Mouse (Mus musculus) neural tube, embryonic 14.5 days (tissue): ENCODE results near the gene Gfm2. TPM values are rescaled to one million over a fixed set of nuclear protein-coding genes. Genes with fewer than 3 reads are reported as not detected.

ENCODE experiments used
- ATAC-seq: fragments of 200-750 bp; cut with Nextera tagmentation; 2 replicates; pipeline ENCODE4 v1.8.0; 2017; ENCODE audit warnings: low read depth, mild to moderate bottlenecking, moderate TSS enrichment, moderate library complexity
- H3K27ac ChIP-seq: fragments of 300-500 bp; sonication (generic); 2 replicates; pipeline ENCODE4 v1.5.1; 2014; ENCODE audit warnings: low read depth, mild to moderate bottlenecking, control low read depth, low read length, moderate library complexity, mixed read lengths
- H3K27me3 ChIP-seq: fragments of 300-500 bp; sonication (generic); 2 replicates; pipeline ENCODE4 v1.6.1; 2014; ENCODE audit warnings: low read length; ENCODE audit not compliant: control insufficient read depth, insufficient read depth
- H3K36me3 ChIP-seq: fragments of 300-500 bp; sonication (generic); 2 replicates; pipeline ENCODE4 v1.6.1; 2014; ENCODE audit warnings: low read length, mixed read lengths; ENCODE audit not compliant: control insufficient read depth, insufficient read depth
- H3K4me1 ChIP-seq: fragments of 300-500 bp; sonication (generic); 2 replicates; pipeline ENCODE4 v1.6.1; 2014; ENCODE audit warnings: low read length; ENCODE audit not compliant: control insufficient read depth, insufficient read depth
- H3K4me2 ChIP-seq: fragments of 300-500 bp; sonication (generic); 2 replicates; pipeline ENCODE4 v1.6.1; 2014; ENCODE audit warnings: mild to moderate bottlenecking, low read depth, low read length, control low read depth
- H3K4me3 ChIP-seq: fragments of 300-500 bp; sonication (generic); 2 replicates; pipeline ENCODE4 v1.5.1; 2014; ENCODE audit warnings: low read depth, low read length, control low read depth, mixed read lengths
- H3K9ac ChIP-seq: fragments of 300-500 bp; sonication (generic); replicated peaks from 2 replicates; pipeline ENCODE4 v1.6.1; 2014; ENCODE audit warnings: low read depth, mild to moderate bottlenecking, control low read depth, low read length, mixed read lengths
- H3K9me3 ChIP-seq: fragments of 300-500 bp; sonication (generic); 2 replicates; pipeline ENCODE4 v1.6.1; 2016; ENCODE audit warnings: low read length; ENCODE audit not compliant: control insufficient read depth
- WGBS: fragments of 180-500 bp; shearing (Covaris S2); extraction: QIAGEN DNeasy Blood & Tissue Kit; methylation state at CpG from one replicate; pipeline ENCODE4 v1.1.7; 2014; 5-methylcytosine and 5-hydroxymethylcytosine counted together
- polyA plus RNA-seq: library from polyadenylated mRNA; unstranded; fragments of >200 nt; fragmentation: Nextera tagmentation; extraction: Ambion mirVana; gene quantifications from 2 replicates; pipeline ENCODE4 v1.2.1, GENCODE M21; 2014

Gfm2 gene
- polyA plus RNA-seq, 1 experiment from 2014 or later: 40.5 TPM

DNA sequence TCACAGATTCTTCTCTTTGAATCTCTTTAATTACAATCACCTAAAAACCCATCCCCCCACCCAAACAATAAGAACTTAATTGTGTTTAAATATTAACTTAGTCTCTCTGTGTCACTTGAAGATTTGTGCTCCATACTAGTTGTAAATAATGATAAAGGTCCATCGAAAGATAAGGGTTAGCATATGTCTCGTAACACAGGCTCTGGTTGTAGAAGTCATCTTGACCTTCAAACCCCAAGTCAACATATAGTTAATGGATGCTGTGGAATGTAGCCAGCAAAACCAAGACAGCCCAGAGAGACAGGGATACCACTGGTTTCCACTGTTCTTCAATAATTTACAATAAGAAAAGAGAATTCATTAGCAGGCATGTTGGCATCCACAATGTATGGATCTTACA, 46.4 kb downstream of the Gfm2 start:
- no peaks in the 10 kb centered on the region for H3K36me3 ChIP-seq
- H3K4me2 ChIP-seq: no peak overlapping the region
- H3K4me1 ChIP-seq: no peaks in the 10 kb centered on the region
- no peak overlapping the region for H3K27ac ChIP-seq
- no peaks in the 10 kb centered on the region for H3K9me3 ChIP-seq
- H3K27me3 ChIP-seq: no peaks in the 10 kb centered on the region
- no peak overlapping the region for H3K4me3 ChIP-seq
- H3K9ac ChIP-seq: no peak overlapping the region
- ATAC-seq: no peak
- WGBS: 92% methylated on average over 2 of the region's 2 CpGs

DNA sequence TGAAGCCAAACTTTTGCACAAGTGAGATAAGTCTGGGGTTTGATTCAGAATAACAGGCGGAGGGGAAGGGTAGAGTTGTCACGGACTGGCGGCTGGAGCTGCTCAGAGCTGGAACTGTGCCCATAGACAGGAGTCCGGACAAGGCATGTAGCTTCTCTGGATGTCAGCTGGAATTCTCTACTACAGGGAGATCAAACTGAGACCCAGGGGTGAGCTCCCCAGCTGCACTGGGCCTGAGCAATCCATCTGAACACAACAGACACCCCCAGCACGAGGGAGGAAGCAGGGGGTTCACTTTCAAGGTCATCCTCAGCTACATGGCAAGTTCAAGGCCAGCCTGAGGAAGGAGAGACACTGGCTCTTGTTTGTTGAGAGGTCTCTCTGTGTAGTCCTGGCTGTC, 46.9 kb downstream of the Gfm2 start:
- Histone ChIP-seq H3K4me2 (no peak overlapping the region), H3K4me1 (no peaks in the 10 kb centered on the region), H3K36me3 (no peaks in the 10 kb centered on the region), H3K9ac (no peak overlapping the region), H3K4me3 (no peak overlapping the region), H3K27ac (no peak overlapping the region), H3K9me3 (no peaks in the 10 kb centered on the region), H3K27me3 (no peaks in the 10 kb centered on the region)
- ATAC-seq: no peak
- WGBS: 83% methylated on average over 5 of the region's 5 CpGs

DNA sequence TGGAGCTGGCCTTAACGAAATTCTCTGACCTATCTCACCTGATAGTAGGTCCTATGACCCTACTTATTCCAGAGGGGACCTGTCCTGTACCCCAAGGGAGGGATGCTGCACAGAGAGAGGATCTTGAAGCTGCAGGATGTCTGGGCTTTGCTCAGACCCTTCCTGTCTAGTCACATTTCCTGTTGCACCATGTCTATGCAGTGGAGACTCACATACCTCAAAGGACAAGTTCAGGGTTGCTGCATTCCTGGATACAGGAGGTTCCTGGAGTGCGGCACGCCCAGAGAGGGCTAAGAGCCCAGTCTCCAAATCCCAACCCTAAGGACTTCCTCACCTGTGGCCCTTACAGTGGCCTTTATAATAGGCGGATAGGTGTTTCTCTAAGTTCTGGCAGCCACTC, 48.6 kb downstream of the Gfm2 start:
- Histone ChIP-seq H3K36me3 (no peaks in the 10 kb centered on the region), H3K27me3 (no peaks in the 10 kb centered on the region), H3K27ac (no peak overlapping the region), H3K9ac (no peak overlapping the region), H3K9me3 (no peaks in the 10 kb centered on the region), H3K4me3 (no peak overlapping the region), H3K4me2 (no peak overlapping the region), H3K4me1 (no peaks in the 10 kb centered on the region)
- 84% methylated on average over 4 of the region's 4 CpGs for WGBS
- ATAC-seq: no peak

DNA sequence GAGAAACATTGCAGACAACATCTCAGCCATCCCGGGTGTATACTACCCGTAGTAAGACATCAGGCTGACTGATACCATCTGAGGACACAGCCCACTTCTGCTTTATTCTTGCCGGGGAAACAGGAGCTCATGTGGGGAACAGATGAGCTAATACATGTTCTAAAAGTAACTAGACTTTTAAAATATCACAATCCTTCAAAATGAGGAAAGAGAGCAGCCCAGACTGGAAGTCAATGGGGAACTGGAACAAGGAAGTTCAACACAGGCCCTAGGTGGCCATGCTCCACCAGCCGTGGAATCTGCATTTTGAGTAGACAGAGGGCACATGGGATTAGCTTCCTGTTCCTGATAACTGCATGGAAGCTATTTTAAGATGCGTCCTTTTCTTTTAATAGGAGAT, 50.0 kb downstream of the Gfm2 start:
- Histone ChIP-seq H3K4me2 (no peak overlapping the region), H3K9ac (no peak overlapping the region), H3K4me3 (no peak overlapping the region), H3K9me3 (no peaks in the 10 kb centered on the region), H3K4me1 (no peaks in the 10 kb centered on the region), H3K36me3 (no peaks in the 10 kb centered on the region), H3K27me3 (no peaks in the 10 kb centered on the region), H3K27ac (no peak overlapping the region)
- ATAC-seq: no peak
- WGBS: 89% methylated on average over 5 of the region's 5 CpGs

DNA sequence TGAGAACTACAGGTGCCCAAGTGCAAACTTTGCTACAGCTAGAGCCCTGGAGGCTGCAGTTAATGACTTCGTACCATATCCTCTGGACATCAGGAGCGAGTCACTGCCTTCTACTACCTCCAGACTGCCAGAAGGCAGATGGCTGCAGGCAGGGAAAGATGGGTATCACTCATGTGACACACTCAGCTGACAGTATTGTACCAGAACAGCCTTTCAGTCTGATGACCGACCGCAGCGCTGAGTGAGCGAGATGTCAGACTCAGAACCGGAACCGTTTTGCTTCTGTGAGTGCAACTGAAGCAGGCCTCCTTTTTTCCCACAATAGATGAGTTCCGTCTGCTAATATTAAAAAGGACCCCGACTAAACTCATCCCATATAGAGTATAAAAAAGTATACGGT, 54.9 kb downstream of the Gfm2 start:
- Histone ChIP-seq H3K4me2 (no peak overlapping the region), H3K9me3 (no peaks in the 10 kb centered on the region), H3K27ac (no peak overlapping the region), H3K9ac (no peak overlapping the region), H3K36me3 (no peaks in the 10 kb centered on the region), H3K27me3 (no peaks in the 10 kb centered on the region), H3K4me3 (no peak overlapping the region), H3K4me1 (no peaks in the 10 kb centered on the region; the same call in 1 of the 2 replicates)
- ATAC-seq: no peak
- 81% methylated on average over 11 of the region's 11 CpGs for WGBS

DNA sequence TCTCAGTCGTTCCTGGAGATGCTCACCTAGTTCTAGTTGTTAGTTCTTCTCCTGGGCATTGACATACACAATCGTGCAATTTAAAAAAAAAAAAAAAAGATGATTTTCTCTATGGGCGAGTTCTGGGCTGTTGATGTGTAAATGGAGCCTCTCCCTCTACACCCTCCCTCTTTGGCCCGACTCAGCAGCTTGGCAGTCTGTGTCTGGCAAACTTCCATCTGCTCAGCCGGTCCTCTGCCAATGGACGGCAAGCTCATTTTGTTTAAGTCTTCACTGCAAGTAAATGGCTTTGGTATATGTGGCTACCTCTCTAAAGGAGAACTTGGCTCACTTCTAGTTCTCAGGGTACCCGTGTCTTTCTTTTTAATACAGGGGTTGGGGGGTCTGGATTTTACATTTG, 55.7 kb downstream of the Gfm2 start:
- no peaks in the 10 kb centered on the region for H3K27me3 ChIP-seq
- H3K9me3 ChIP-seq: no peaks in the 10 kb centered on the region
- H3K4me2 ChIP-seq: no peak overlapping the region
- H3K36me3 ChIP-seq: no peaks in the 10 kb centered on the region
- no peak overlapping the region for H3K9ac ChIP-seq
- WGBS: 49% methylated on average over 7 of the region's 7 CpGs
- peak; percentile 42 for ATAC-seq
- no peak overlapping the region for H3K27ac ChIP-seq
- no peak overlapping the region for H3K4me3 ChIP-seq
- H3K4me1 ChIP-seq: no peaks in the 10 kb centered on the region; the same call in 1 of the 2 replicates

DNA sequence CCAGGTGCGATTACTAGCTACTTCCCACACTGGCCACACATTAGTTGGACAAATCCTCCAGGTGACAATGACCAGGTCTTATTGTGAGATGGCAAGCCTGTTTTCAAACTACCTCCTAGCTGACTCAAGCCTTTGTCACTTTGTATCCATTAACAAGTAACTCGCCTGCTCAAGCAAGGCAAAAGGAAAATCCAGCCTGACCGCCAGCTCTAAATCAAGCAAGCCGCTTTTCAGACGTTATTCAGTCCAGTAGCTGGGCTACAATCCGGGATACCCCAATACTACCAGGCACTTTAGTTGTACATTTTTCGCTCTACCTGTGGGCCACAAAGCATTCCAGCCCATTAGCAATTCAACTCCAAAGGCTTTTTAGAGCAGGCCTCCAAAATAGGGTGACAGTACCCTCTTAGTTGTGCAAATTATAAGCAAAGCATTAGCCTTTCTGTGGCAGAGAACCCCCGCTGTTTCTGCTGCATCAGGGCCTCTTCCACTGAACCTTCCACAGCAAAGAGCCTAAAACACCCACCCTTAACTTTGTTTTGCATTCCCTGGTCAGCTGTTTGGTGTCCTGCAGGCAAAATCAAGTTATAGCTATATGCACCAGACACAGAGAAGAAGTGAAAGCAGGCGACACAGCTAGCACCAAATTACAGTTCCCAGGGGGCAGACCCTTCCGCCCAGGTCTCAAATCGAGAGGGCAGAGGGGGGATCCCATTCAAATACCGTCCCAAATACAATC, 58.6 kb downstream of the Gfm2 start:
- 43% methylated on average over 12 of the region's 12 CpGs for WGBS
- Histone ChIP-seq H3K36me3 (no peaks in the 10 kb centered on the region), H3K4me1 (no peaks in the 10 kb centered on the region; the same call in 1 of the 2 replicates), H3K4me2 (no peak overlapping the region), H3K27ac (no peak overlapping the region), H3K27me3 (no peaks in the 10 kb centered on the region), H3K4me3 (no peak overlapping the region), H3K9me3 (no peaks in the 10 kb centered on the region), H3K9ac (no peak overlapping the region)
- ATAC-seq: no peak

DNA sequence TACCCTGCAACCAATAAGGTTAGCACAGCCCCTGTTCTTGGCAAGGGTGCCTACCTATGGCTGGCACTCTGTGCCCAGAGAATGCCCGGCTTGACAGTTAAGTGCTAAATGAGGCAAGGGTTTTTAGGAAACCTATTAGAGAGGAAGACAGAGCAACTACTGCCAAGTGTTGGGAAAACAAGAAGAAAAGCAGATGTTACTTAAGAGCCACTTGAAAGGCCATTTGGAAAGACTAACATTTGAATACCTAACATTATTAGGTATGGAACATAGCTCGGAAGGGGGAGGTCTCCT, 59.1 kb downstream of the Gfm2 start:
- 80% methylated on average over 2 of the region's 2 CpGs for WGBS
- Histone ChIP-seq H3K4me1 (no peaks in the 10 kb centered on the region; the same call in 1 of the 2 replicates), H3K9me3 (no peaks in the 10 kb centered on the region), H3K9ac (no peak overlapping the region), H3K4me2 (no peak overlapping the region), H3K27ac (no peak overlapping the region), H3K36me3 (no peaks in the 10 kb centered on the region), H3K27me3 (no peaks in the 10 kb centered on the region), H3K4me3 (no peak overlapping the region)
- ATAC-seq: no peak

DNA sequence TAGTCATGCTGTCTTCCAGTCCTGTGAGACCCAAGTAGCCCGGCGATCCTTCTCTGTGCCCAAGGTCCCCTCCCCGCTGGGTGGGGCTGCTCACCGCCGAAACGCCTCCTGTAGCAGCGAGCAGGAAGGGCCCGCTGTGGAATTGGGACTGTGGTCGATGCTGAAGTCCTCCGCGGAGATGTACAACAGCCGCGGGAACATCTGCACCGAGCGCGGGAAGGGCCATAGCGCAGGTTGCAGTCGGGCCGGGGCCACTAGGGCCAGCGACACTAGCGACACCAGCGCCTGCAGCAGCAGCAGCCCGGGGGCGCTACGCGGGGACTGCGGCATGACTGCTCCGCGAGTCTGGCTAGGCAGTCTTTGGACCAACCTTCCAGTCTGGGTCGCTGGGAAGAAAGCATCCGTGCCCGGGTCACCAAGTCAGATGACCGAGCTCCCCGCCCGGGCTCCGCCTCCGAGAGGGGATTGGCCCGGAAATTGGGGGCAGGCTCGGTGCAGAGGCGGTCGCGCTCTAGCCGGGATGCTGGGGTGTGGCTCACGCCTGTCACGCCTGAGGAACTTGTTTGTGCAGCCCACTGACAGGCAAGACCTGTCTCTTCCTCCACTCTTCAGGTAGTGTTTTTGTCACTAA, 60.3 kb downstream of the Gfm2 start, which contains the start of gene Hexb:
Gene Hexb (minus strand): TSS at position 426 of the 631 bp plus-strand sequence.
- under 1% methylated on average over 45 of the region's 45 CpGs for WGBS
- no peaks in the 10 kb centered on the region; the same call in 1 of the 2 replicates for H3K4me1 ChIP-seq
- H3K36me3 ChIP-seq: no peaks in the 10 kb centered on the region
- peak; percentile 89 for ATAC-seq
- H3K4me3 ChIP-seq: peak within 1 kb of the TSS; percentile 64
- no peaks in the 10 kb centered on the region for H3K27me3 ChIP-seq
- no peak within 1 kb of the TSS for H3K27ac ChIP-seq
- H3K9ac ChIP-seq: peak within 1 kb of the TSS; percentile 68
- no peaks in the 10 kb centered on the region for H3K9me3 ChIP-seq
- H3K4me2 ChIP-seq: peak within 1 kb of the TSS; percentile 94
